Mouse (Mus musculus) G1E (cell line): ENCODE data around the gene Cdkn1a.

Source experiments
- CTCF ChIP-seq: IDR thresholded peaks from 2 replicates; pipeline ENCODE4 v1.5.1; 2012; ENCODE audit warnings: low read depth, low read length, inconsistent platforms, mixed read lengths
- GATA1 ChIP-seq: IDR thresholded peaks from 2 replicates; pipeline ENCODE4 v1.6.1; 2012; ENCODE audit warnings: borderline replicate concordance, low read length, inconsistent platforms, mixed read lengths
- GATA2 ChIP-seq: IDR thresholded peaks from 2 replicates; pipeline ENCODE4 v1.6.1; 2012; ENCODE audit warnings: low read depth, low read length, inconsistent platforms, borderline replicate concordance
- POLR2AphosphoS5 ChIP-seq: IDR thresholded peaks from 2 replicates; pipeline ENCODE4 v1.6.1; 2012; ENCODE audit warnings: low read depth, low read length, inconsistent platforms; ENCODE audit not compliant: insufficient replicate concordance
- TAL1 ChIP-seq: conservative IDR thresholded peaks from 2 replicates; pipeline ENCODE4 v1.6.1; 2012; ENCODE audit warnings: low read depth, low read length, inconsistent platforms, mixed read lengths

DNA sequence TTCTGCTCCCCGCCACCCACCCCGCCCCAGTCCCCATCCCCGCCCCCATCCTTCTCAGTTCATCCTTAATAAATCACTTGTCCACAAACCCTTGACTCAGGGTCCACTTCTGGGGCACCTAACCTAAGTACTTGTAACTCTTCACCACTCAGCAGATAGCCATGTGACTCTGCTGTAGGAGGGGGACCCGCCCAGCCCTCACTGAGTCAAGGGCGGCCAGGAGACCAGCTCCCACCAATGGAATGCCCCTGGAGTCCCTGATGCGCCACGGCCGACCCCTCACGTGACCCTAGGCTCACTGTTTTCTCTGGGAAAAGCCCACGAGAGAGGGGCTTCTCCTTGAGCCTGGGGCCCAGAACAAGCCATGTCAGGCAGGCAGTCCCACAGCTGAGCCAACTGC is 21.7 kb upstream of the Cdkn1a start:
- TF ChIP-seq CTCF (no peak), GATA1 (no peak), TAL1 (no peak), GATA2 (no peak), POLR2AphosphoS5 (no peak)
